Mouse (Mus musculus): ENCODE results near the gene Grin2a.

Gene Grin2a

DNA sequence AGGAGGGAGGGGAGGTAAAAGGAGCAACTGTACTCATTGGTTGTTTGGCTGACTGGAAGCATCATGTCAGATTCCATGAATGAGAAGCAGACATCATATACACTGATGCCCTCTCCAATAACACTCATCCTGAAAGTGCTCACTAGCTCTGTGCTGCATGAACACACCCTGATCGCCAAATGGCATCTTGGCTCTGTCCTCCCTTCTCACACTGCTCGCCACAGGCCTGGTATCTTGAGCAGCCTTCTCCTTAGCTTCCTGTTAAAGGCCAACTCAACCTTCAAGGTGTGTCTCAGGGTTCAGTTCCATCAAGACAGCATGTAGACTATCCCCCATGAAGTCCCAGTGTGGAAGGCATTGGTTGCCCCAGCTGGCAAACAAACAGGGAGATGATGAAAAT, 137.6 kb downstream of the Grin2a start:
- peak; percentile 33 for DNase-seq

DNA sequence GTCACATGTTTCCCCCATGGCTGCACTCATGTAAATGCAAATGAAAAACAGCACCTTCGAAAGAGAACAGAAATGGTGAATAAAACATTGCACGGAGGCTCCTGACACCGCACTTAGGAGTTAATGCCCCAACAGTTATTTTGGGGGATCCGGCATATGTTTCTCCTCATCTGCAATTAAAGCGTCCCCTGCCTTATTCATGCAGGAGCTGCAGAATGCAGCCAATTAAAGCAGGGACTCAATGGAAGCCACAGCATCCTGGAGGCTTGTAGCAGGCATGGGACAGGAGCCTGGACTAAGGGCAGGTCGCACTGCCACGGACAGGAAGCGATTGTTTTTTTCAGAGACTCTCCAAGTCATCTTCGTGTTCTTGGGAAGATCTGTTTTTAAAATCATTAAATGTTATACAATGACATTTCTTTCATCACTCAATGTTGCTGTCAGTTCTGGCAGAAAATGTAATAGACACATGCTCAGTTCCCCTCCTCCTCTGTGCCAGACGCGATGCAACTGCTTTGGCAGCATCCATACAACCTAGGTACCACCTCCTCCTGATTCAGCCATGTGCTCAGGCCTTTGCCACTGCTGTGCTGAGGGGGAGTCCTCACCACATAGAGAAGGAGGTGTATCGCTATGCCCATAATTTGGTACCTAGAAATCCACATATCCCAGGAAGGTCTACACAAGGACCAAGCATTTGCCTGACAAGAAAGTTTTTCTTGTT, 143.9 kb downstream of the Grin2a start:
- DNase-seq, result peak; percentile 27

DNA sequence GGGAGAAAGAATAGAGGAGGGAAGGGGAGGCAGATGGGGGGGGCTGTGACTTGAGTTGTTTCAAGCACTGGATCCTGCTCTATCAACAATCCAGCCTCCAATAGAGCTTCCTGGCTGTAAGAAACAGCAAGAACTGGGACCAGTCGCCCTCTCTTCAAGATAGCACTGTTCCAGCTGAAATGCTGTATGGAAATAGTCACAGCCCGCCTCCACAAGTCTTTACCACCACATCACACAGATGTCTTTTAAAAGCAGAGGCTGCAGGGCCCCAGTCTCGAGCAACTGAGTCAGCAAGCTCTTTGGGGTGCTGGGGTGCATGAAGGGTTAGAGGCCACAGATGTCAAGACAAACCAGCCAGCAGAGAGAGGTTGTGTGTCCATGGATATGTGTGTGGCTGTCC, 153.9 kb downstream of the Grin2a start:
- no peak for DNase-seq

DNA sequence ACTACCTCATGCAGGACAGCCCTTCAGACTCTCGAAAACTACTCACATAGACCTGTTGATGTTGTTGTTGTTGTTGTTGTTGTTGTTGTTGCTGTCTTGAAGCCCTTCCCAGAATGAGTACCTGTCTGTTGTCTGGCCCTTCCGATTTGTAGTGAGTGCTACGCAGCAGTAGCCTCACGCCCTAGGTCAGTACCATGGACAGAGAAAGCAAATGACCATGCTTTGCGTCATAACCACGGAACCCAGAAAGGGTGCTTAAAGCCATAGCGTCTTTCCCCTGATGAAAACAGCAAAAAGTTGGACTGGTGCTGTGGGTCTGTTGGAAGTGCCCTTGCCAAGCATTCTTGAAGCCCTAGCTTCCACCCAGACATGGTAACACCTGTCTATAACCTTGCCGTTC, 158.8 kb downstream of the Grin2a start:
- no peak for DNase-seq

- no peak for DNase-seq
These were observed 161.1 kb downstream of the Grin2a start for GRCm38 (mm10) chr16:9834236-9834635.

DNA sequence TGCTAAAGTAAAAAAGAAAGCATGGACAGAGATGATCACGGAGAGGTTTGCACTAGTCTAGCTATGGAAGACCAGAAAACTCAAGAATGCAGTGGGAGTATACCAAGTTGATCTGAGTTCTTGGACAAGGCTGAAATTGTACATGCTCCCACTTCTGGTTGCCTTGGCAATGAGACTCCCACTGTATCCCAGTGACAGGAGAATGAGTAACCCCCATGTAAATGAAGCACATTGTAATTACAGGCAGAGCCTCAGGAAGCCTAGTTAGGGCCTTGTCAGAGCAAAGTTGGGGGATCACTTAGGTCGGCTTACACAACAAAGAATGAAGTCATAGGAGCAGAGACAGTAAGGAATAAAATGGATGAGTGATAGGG, 170.3 kb downstream of the Grin2a start:
- DNase-seq, result no peak

GRCm38 (mm10) chr16:9824436-9825109, 170.8 kb downstream of the Grin2a start:
- DNase-seq, result no peak

GRCm38 (mm10) chr16:9823686-9824085, 171.7 kb downstream of the Grin2a start:
- DNase-seq, result no peak

GRCm38 (mm10) chr16:9819508-9819907, 175.9 kb downstream of the Grin2a start:
- peak; percentile 48 for DNase-seq

DNA sequence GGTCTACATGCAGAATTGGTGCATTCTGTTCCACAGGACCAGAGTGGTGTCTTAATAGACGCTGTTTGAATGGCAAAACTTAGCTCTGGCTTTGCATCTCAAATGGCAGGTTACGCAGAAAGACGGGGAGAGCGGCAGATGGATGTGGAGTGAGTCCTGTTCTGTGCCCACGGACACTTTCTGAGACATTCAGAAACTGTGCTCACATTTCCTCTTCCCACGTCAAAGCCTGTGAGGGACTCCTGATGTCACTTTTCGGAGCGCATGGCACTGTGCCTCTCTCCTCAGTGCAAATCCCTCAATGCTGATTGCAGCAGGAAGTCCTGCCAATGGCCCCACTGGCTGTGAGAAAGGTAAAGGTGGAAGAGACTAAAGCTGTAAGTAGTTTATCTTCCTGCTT, 194.0 kb downstream of the Grin2a start:
- no peak for DNase-seq

DNA sequence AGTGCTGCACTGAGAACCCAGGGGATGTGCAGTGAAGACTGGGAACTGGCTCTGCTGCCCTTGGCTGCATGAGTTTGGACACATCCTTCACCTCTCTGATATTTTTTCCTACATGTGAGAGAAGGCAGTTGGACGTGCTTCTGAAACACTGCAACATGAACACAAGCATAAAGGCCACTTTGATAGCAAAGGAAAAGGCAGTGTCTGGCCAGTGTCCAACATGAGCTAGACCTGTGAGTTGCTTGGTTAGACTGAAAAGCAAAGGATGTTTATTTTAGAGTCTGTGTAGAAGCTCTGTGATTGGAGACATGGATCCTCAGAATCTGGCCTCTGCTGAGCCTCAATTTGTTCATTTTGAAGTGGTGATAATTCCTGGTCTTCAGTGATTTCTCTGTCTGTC, 195.1 kb downstream of the Grin2a start:
- no peak for DNase-seq

DNA sequence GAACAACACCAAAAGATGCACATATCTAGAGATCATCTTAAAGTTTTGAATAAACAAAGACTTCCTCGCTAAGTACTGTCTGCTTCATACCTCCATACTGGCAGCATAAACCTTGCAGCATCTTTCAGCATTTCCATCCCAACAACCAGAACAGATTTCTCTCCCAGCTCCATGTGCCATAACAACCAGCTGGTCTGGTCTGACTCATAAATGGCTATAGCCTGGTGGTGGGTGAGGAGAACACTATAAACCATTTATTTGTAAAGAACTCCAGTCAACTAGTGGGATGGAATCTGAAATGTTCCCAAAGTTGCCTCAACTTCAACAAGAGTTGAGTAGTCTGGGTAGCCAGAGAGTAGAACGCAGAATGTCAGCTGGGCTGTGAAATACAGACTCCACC, 202.4 kb downstream of the Grin2a start:
- DNase-seq, result no peak

DNA sequence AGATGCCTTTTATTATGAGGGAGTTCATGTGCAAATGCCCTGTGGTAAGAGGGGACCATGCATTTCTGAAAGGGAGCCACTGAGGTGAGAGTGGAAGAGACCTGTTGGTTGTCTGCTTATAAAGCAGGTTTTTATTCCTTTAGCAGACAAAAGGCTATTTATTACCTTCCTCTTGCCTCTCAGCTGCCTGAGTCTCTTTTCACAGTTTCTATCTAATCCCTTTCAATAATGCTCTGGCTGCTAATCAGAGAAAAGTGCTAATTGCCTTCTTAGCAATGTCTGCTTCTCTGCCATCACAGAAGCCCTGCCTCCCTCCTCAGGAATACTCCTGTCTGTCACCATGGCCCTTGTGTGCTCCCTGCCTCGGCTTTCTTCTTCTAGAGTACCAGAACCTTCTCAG, 209.1 kb downstream of the Grin2a start:
- no peak for DNase-seq

DNA sequence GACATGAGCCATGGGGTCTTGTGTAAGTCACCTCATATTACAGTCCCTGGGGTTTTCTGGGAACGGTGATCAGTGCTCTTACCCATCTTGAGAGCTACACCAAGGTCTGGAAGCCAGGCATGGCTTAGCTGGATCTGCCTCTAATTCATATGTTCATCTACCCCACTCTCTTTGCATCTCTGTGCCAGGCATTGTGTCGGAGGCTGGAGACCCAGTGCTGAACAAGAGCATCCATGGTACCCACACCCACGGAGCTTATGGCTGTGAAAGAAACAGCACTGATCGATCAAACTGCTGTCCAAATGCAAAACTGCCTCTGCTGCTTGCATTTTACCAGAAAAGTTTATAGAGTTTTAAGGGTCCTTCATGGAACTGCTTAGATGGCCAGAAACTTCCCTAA, 209.5 kb downstream of the Grin2a start:
- no peak for DNase-seq

DNA sequence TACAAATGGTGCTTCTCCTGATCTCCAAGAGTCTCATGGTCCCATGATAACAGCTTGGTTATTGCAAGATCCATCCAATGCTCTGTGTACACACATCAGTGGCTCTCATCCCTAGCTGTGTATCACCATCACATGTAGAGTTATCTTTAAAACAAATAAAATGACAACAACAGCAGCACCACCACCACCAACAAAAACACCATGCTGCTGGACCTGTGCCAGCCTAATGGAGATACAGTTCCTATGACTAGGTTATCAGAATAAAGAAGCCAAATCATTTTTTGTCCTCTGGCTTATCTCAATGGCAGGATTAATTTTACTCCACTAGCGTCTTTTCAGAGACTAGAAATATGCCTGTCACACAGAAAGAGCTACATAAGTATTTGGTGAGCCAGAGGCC, 226.4 kb downstream of the Grin2a start:
- DNase-seq, result peak; percentile 23

DNA sequence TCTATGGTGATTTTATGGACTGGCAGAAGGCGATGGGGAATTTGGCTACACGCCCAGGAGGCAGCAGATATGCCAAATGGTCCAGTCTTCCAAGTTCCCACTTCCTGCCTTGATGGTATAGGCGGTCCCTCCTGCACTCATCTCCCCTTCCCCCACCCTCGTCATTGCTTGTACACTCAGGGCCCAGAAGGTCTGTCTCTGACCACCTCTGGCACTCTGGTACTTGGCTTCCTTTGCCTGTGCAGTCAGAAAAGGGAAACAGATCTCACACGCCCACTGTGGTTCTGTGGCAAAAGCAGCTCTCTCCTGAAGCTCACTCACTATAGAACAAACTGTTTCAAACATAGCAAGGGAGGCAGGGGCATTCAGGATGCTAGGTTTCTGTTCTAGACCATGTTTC, 227.0 kb downstream of the Grin2a start:
- peak; percentile 75 for DNase-seq

GRCm38 (mm10) chr16:9767946-9768345, 227.4 kb downstream of the Grin2a start:
- no peak for DNase-seq

GRCm38 (mm10) chr16:9764086-9764485, 231.3 kb downstream of the Grin2a start:
- no peak for DNase-seq

- no peak for DNase-seq
These were observed 235.0 kb downstream of the Grin2a start for GRCm38 (mm10) chr16:9760347-9760746.

DNA sequence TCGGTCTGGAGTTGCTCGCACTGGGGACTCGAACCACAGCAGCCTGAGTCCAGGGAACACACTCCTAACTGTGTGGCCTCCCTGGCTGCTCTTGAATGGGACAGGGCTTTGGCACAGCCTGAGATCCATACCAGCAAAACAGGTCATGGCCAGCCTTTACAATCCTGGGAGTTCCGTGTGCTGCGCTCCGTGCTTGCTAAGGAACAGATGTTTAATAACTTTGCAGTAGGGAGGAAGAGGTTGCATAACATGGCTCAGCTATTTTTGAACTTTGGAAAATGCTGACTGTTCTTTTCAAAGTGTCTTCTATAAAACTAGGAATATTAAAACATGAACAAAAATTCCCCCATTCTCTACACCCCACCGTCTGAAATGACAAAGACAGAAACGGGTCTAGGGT, 238.5 kb downstream of the Grin2a start:
- no peak for DNase-seq

- no peak for DNase-seq
These were observed 241.3 kb downstream of the Grin2a start for GRCm38 (mm10) chr16:9754061-9754460.

- DNase-seq, result peak; percentile 83
These were observed 242.3 kb downstream of the Grin2a start for GRCm38 (mm10) chr16:9753045-9753444.

DNA sequence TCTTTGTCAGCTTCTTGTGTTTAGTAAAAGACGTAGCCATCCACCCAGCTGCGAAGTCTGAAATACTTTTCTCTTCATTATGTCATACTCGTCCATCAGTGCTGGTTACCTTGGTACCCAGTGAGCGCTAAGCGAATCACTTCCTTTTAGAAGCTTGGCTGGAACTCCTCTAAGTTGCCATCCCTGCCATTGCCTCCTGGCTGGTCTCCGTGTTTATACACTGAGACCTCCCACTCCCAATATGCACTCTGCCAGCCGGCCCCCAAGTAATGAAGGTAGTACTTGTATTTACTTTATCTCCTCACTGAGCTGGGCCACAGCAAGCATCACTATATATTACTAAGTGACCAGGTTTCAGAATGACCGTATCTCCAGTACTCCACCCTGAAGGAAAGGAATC, 242.8 kb downstream of the Grin2a start:
- DNase-seq, result no peak

GRCm38 (mm10) chr16:9751045-9751569, 244.3 kb downstream of the Grin2a start:
- peak; percentile 94 for DNase-seq

GRCm38 (mm10) chr16:9749661-9750060, 245.7 kb downstream of the Grin2a start:
- no peak for DNase-seq

All from cerebellum, adult 11 months (tissue).